Mouse (Mus musculus): ENCODE results near the gene Pmpcb. TPM values are rescaled to one million over a fixed set of nuclear protein-coding genes. Genes with fewer than 3 reads are reported as not detected.

The Pmpcb gene
- total RNA-seq, 2 experiments from 2014 or later, result 58.6 to 71.4 TPM

- no peak for DNase-seq (ENCODE audit: low spot score in 2 of 2)
- intact Hi-C loops (cut with DNase I), result loop anchor here (10.0 kb wide), 1 partner anchor 460 kb away; no protein-coding TSS in a partner anchor
These were observed 12.1 kb upstream of the Pmpcb start for GRCm38 (mm10) chr5:21724872-21725271.

GRCm38 (mm10) chr5:21729107-21729506, 7.8 kb upstream of the Pmpcb start:
- intact Hi-C loops (cut with DNase I), result loop anchor here (10.0 kb wide), 1 partner anchor 464 kb away; no protein-coding TSS in a partner anchor
- no peak for DNase-seq (ENCODE audit: low spot score in 2 of 2)

GRCm38 (mm10) chr5:21732177-21732911, 4.6 kb upstream of the Pmpcb start:
- intact Hi-C loops (cut with DNase I), result no loop called here
- no peak for DNase-seq (ENCODE audit: low spot score in 2 of 2)

GRCm38 (mm10) chr5:21732930-21733329, 4.0 kb upstream of the Pmpcb start:
- DNase-seq (ENCODE audit: low spot score in 2 of 2), result peak; percentile 84 to 88
- intact Hi-C loops (cut with DNase I), result no loop called here

- intact Hi-C loops (cut with DNase I), result loop anchor here (5.0 kb wide), 1 partner anchor 33 kb away; the partner anchor contains the start of gene Napepld
- no peak for DNase-seq (ENCODE audit: low spot score in 2 of 2)
These were observed 1.8 kb upstream of the Pmpcb start for GRCm38 (mm10) chr5:21735100-21735499.

- DNase-seq (ENCODE audit: low spot score in 2 of 2), result peak; percentile 31 to 47
- intact Hi-C loops (cut with DNase I), result loop anchor here (5.0 kb wide), 1 partner anchor 33 kb away; the partner anchor contains the start of gene Napepld
These were observed 1.4 kb upstream of the Pmpcb start for GRCm38 (mm10) chr5:21735584-21735983.

GRCm38 (mm10) chr5:21736046-21736445, 895 bp upstream of the Pmpcb start:
- intact Hi-C loops (cut with DNase I), result loop anchor here (2.0 to 5.0 kb wide), 2 partner anchors 34 to 49 kb away; partner anchors contain the start of genes Dnajc2, Napepld and Psmc2
- DNase-seq (ENCODE audit: low spot score in 2 of 2), result no peak

- no peak for DNase-seq (ENCODE audit: low spot score in 2 of 2)
- intact Hi-C loops (cut with DNase I), result loop anchor here (1.0 to 5.0 kb wide), 3 partner anchors 35 to 79 kb away; partner anchors contain the start of genes Dnajc2, Napepld and Psmc2
These were observed 679 bp downstream of the Pmpcb start for GRCm38 (mm10) chr5:21737620-21738019.

GRCm38 (mm10) chr5:21739120-21739519, 2.2 kb downstream of the Pmpcb start:
- DNase-seq (ENCODE audit: low spot score in 2 of 2), result no peak
- intact Hi-C loops (cut with DNase I), result loop anchor here (5.0 kb wide), 1 partner anchor 37 kb away; the partner anchor contains the start of gene Napepld

GRCm38 (mm10) chr5:21739881-21740280, 2.9 kb downstream of the Pmpcb start:
- intact Hi-C loops (cut with DNase I), result loop anchor here (5.0 kb wide), 1 partner anchor 38 kb away; the partner anchor contains the start of gene Napepld
- DNase-seq (ENCODE audit: low spot score in 2 of 2), result no peak

- intact Hi-C loops (cut with DNase I), result no loop called here
- DNase-seq (ENCODE audit: low spot score in 2 of 2), result no peak
These were observed 6.7 kb downstream of the Pmpcb start for GRCm38 (mm10) chr5:21743606-21744005.

- intact Hi-C loops (cut with DNase I), result no loop called here
These were observed 7.7 kb downstream of the Pmpcb start for GRCm38 (mm10) chr5:21744651-21745050.

GRCm38 (mm10) chr5:21745966-21746365, 9.0 kb downstream of the Pmpcb start:
- no peak for DNase-seq (ENCODE audit: low spot score in 2 of 2)
- intact Hi-C loops (cut with DNase I), result no loop called here

More at GRCm38 (mm10) chr5:21744651-21745050, 7.7 kb downstream of the Pmpcb start:
- DNase-seq (ENCODE audit: low spot score in 2 of 2), result no peak

GRCm38 (mm10) chr5:21768506-21768905, 31.6 kb downstream of the Pmpcb start:
- intact Hi-C loops (cut with DNase I), result no loop called here
- no peak for DNase-seq (ENCODE audit: low spot score in 2 of 2)

GRCm38 (mm10) chr5:21769841-21770240, 32.9 kb downstream of the Pmpcb start:
- DNase-seq (ENCODE audit: low spot score in 2 of 2), result no peak
- intact Hi-C loops (cut with DNase I), result no loop called here

GRCm38 (mm10) chr5:21776491-21776890, 39.5 kb downstream of the Pmpcb start:
- DNase-seq (ENCODE audit: low spot score in 2 of 2), result no peak
- intact Hi-C loops (cut with DNase I), result no loop called here

- peak in 1 of 2 experiments; percentile 11 for DNase-seq (ENCODE audit: low spot score in 2 of 2)
- intact Hi-C loops (cut with DNase I), result loop anchor here (2.0 to 5.0 kb wide), 2 partner anchors 48 to 723 kb away; partner anchors contain the start of gene Pmpcb
These were observed 47.5 kb downstream of the Pmpcb start for GRCm38 (mm10) chr5:21784161-21785052.

GRCm38 (mm10) chr5:21785053-21785452, 48.1 kb downstream of the Pmpcb start, which contains the start of the genes Dnajc2 and Psmc2:
Gene Dnajc2, minus strand, starts transcription at chr5:21785251.
Gene Psmc2, plus strand, starts transcription at chr5:21785283.
- intact Hi-C loops (cut with DNase I), result loop anchor here (2.0 to 5.0 kb wide), 2 partner anchors 48 to 722 kb away; partner anchors contain the start of gene Pmpcb

GRCm38 (mm10) chr5:21785776-21786175, 48.8 kb downstream of the Pmpcb start:
- intact Hi-C loops (cut with DNase I), result loop anchor here (2.0 to 5.0 kb wide), 2 partner anchors 49 to 722 kb away; partner anchors contain the start of gene Pmpcb
- DNase-seq (ENCODE audit: low spot score in 2 of 2), result no peak

More at GRCm38 (mm10) chr5:21785053-21785452, 48.1 kb downstream of the Pmpcb start, which contains the start of the genes Dnajc2 and Psmc2:
- peak; percentile 90 to 91 for DNase-seq (ENCODE audit: low spot score in 2 of 2)
